Mouse (Mus musculus) lung, adult 18-20 months (tissue): ENCODE data around the gene 2610001J05Rik.
"Not testable (repeated sequence)": the region's sequence is repeated elsewhere in the genome, so short reads cannot be mapped to it uniquely, and the experiment has no call there.

Experiments used
- DNase-seq, 2 experiments: peaks; one replicate each; pipeline ENCODE4 v3.0.0; 2022; ENCODE audit warnings: mixed read lengths in 2 of 2

The 2610001J05Rik gene

DNA sequence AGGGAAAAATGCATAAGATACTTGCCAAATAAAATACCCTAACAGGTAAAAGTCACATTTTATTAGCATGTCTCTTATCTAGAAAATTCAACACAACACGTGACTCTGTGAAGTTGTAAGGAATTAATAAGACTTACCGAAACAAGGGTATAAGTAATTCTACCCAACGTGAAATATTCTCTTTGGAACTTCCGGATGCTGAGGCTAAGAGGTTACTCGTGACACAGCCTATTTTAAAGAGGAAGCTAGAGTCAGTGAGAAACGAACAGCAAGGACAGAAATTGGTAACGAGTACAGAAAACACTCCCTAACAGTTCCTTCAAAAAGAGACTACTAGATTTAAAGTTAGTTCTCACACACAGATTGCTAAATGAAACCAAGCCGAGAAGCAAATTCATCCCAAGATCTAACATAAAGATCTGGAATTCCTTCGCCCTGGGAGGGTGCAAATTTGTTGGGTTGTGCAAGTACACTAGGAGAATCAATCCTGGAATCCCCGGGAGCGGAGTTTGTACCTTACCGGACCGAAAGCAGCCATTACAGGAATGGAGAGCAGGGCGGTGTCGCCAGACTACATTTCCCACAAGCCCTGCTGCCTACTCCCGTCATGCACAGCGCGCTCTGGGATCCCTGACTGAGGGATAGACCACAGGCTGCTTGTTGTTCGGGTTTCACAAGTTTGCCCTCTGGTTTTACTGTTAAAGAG lies at the start of gene 2610001J05Rik:
Gene 2610001J05Rik (minus strand): TSS at position 600 of the 706 bp plus-strand sequence.
- DNase-seq = peak; percentile 92 to 94

DNA sequence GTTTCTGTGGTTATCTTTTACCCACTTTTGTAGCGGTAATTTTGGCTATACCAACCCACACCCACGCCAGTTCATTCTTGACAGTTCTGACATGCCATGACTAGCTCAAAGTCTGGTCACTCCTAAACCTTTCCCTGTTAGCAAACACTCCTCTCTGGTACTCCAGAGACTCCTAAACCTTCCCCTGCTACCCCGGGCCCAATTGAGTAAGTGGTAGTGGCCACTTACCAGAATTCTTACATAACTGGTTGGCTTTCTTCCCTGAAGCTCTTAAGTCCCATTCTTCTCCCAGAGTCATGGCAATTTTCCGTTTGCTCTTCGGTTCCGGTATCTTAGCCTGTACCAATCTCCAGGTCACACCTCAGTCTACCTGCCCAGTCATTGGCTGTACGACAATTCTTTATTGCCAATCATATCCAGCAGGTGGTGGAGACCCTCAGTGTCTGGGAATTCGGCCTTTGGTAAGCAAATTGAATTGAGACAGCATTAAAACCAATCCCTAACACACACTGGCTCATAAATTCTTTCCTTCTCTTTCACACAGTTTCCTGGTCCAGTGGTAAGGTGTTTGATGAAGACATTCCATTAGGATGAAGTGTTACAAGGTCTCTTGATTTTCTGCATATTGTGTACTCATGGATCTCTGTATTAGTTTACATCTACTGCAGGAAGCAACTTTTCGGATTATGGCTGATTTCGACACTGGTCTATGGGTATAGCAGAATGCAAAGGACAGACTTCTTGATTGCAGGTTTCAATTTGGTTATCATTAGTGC lies 38.6 kb upstream of the 2610001J05Rik start:
- DNase-seq = peak; percentile 58 to 77

DNA sequence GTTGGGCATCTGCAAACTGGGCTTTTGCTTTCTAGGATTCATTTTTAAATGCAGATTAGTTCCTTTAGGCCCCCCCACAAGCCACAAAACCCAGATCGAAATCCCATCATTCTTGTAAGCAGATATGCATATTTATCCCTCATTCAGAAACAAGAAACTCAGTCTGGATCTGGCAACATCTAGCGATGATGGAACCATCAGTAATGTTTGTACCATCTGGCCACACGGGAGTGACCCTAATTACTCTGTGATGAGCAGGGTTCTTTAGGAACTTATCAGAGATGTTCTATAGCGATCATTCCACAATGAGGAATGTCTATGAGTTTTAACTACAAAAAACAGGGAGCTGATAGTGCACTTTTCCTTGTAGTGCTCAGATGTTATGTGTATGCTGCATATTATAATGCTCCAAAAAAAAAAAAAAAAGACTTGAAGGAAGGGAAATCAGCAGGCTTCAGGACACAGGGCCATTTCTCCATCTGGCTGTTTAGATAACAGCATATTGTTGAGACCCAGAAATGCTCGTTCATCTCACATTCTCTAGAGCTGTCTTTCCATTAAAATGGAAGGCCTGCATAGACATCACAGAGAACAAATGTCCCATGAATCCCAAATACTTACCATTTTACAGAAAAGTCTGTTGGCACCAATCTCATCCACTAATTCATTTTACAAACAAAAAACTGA lies 31.8 kb upstream of the 2610001J05Rik start:
- DNase-seq = no peak

DNA sequence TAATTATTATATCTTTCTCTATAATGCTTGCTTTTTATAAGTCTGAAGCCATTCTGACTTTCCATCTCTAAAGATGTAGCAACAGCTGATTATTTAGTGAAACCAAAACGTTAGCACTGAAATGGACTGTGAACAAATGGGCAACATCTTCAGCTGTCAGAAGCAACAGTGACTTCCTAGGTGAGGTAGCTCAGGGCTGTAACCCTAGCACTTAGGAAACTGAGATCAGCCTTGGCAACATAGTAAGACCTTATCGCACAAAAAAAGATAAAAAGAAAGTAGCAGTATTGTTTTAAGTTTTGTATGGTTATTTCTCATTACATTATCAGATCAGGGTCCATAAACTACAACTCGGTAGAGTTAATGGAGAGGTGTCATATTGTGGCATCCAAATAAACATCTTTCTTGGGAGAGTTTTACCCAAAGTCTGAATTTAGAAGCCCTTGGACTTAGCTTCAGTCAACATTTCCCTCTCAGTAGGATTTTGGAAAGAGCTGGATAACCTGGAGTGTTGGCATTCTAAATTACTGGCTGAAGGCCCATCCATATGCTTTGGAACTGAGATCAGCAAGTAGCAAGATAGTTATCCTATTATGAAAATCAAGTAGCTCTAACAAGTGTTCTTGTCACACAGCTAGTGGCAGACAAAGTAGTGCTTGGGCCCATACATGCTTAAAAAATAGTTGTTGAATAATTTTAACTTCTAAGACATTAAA lies 13.7 kb upstream of the 2610001J05Rik start:
- DNase-seq = no peak

DNA sequence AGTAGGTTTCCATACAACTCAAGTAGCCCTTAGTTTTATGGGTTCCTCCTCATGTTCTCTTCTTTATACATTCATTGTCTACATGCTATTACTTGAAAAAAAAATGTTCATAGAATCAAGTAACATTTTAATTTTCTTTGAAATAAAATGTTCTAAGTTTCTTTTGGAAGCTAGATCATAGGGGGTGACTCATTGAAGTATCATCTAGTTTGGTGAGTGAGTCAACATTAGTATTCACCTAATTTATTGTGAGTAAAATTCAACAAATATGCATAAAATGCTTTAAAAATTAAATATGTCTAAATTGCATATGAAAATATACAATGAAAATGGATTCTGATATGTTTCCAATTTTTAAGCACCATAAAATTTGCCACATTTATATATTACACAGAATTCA lies 11.6 kb upstream of the 2610001J05Rik start:
- DNase-seq = no peak

DNA sequence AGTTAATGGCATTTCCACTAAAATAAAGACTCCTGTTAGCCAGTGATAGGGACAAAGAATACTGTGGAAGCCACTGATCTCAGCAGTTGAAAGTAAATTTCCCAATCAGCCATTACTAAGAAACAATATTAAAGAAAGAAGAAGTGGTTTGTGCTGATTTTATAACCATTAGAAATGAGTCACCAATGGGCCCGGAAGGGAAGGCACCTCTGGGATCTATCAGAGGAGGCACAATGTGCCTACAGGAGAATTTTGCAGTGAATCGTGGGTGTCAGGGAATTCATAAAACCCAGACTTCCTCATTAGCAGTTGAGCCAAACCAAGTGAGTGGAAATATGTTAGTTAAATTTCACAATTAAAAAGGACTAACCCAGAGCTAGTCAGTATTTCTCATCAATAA lies 2.6 kb upstream of the 2610001J05Rik start:
- DNase-seq = peak; percentile 7 to 10

DNA sequence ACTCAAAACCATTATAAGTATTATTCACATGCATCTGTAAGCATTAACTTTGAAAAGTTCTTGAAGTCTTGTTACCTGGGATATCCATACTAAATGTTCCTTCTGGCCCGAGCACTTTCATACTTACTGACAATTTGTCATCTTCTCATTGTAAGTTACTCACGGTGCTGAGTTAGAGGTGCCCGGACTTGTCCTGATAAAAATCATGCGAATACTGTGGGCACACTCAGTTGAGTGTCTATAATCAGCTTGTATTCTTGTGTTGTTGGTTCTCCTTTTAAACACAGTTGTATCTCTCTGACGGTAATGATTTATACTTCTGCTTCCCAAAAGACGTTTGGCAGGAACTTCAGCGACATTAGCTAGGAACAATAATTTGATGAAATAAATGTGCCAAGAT lies 758 bp upstream of the 2610001J05Rik start:
- DNase-seq = no peak

DNA sequence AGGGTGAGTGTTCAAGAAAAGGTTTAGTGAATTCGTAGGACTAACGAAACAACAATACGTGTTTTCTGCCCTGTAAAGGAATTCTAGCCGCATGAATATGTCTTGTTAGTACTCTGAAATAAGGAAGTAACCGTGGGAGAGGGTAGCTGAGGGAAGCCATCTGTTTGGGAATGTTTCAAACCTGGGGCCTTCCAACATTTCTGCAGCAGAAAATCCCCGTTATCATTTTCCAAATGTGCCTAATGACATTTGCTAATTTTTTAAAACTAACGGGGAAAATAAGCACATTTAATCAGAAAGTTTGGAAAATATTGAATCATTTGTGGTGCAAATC lies 274 bp upstream of the 2610001J05Rik start:
- no peak for DNase-seq

DNA sequence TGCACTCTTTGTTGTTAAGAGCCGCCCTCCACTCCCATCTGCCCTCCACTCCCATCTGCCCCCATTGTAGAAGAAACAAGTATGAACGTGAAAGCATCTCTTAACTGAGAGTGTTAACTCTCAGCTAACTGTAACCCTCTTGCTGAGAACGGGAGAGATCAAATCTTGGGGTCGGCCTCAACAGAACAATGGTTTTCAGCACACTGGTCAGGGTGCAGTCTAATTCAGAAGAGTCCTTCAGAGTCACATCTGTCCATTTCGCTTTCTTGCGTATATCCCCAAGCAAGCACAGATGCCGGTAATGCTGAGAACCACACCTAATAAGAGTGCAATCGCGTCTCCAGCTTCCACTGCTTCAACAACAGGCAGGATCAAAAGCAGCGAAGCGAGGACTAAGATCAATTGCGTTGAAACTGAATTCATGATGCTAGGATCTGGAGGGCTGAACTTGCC lies 1.0 kb downstream of the 2610001J05Rik start:
- DNase-seq = no peak

DNA sequence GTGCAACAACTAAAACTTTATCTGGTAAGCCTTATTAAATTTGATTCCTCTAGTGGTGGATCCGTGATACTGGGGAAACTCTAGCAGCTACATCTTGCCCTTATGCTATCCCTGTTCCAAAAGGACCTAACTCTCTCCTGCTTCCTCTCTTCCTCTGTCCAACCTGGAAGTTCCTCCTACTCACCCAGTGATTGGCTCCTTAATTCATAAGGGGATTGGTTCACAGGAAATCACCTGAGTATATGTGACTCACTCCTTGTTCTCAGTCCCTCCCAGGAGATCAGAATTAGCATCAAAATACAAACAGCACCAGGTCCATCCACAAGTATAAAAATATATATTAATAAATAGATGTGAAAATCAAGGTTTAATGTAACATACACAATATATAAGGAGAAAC lies 10.7 kb downstream of the 2610001J05Rik start:
- no peak for DNase-seq

DNA sequence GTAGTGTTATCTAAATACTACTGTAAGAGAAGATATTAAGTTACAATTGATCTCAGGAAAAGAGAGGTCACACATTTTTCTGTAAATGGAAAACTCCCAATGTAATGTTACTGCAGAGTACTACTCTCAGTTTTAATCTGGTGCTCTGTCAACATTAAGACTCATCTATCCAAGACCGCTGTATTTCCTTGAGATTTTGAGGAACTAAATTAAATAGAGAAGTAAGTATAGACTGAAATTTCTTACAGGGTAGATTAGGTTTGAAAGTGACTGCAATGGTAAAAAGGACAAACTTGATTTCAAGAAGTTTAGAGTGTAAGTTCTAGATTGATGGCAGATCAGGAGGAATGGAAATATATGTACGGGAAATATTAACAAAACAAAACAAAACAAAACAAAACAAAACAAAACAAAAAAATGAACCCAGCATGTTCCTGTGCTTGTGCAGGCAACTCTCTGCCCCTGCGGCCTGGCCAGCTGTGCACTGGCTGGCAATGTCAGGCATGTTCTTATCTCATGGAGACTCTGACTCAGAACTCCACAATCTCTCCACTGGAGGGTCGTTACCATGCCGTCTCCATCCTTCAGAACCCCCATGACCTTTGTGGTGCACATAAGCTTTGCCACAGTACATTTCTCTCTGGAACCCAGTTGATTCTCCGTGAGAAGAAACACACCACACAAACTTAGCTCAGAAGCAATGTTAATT lies 11.3 kb downstream of the 2610001J05Rik start:
- DNase-seq = no peak

DNA sequence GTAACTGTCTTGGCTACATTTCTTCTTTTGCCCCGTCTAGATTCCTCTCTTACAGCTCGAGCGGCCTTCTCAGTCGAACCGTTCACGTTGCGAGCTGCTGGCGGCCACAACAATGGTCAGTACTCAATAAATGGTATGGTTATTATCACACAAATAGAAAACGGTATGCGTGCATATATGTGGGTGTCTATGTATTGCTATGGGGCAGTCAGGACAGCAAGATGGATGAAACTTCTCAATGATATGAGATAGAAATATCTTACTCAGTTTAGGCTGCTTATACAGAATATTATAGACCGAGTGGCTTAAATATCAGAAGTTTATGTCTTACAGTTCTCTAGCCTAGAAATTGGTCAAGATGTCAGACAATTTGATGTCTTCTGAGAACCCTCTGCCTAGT lies 17.1 kb downstream of the 2610001J05Rik start:
- DNase-seq = no peak

DNA sequence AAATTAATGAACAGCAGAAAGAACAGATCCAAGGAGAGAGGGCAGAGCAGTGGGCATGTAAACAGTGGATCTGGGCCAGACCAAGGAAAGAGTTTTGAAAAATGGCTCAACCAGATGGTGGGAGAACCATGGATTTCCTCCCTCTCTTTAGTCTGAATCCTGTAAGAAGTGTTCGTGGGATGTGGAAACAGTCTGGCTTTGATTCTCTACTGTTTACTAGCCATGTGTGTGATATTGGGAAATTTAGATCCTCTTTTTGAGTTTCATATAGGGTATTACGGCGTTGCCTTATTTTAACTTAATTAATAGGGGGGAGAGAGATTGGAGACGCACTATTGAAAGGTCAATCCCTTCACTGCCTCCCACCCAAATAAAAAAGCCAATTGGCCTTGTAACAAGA lies 18.1 kb downstream of the 2610001J05Rik start:
- DNase-seq = no peak

DNA sequence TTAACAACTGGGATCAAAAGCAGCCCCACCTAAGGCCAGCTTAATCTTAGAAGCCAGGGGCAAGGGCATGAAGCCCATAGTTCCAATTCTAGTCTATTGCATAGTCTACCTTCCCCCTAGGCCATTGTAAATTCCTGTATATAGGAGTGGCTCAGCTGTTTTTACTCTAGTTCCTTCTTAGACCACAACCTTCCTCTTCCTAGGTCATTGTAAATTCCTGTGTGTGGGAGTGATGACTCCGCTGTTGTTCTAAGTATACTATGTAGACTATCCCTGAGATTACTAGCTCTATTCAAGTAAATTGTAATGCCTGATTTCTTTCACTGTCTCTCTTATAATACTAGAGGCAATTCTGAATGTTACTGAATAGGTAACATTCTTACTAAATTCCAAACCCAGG lies 25.3 kb downstream of the 2610001J05Rik start:
- DNase-seq = not testable (repeated sequence)

DNA sequence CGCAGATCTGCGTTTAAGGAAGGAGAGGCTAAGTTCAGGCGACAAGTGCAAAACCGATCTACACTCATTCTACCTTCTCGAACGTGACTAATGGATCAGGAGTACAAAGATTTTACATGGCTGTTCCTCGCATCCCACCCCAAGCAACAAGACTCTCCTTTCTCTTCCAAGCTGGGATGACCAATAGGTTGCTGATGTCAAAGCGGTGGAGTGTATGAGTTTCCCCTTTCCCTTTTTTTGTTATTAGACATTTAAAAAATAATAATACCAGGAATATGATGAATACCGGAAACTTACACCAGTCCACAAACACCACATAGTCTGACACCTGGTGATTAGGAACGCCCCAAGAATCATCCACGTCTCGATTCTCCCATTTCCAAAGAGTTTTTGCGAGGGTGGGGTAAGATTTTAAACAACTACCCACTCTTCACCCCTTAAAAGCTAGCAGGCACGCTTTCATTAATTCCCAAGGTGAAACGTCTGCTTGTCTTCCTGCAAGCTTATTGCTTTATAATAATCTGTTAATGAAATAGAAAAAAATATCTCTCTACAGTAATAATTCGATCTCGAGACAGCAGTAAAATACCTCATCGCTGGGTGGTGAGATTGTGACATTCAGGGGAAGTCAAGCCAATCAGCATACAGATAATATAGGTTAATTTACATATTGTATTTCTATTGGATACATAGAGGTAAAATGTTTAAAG lies 31.8 kb downstream of the 2610001J05Rik start, which contains the start of gene Gpr85:
Gene Gpr85 (minus strand): TSS at position 598 of the 710 bp plus-strand sequence.
- DNase-seq = no peak

DNA sequence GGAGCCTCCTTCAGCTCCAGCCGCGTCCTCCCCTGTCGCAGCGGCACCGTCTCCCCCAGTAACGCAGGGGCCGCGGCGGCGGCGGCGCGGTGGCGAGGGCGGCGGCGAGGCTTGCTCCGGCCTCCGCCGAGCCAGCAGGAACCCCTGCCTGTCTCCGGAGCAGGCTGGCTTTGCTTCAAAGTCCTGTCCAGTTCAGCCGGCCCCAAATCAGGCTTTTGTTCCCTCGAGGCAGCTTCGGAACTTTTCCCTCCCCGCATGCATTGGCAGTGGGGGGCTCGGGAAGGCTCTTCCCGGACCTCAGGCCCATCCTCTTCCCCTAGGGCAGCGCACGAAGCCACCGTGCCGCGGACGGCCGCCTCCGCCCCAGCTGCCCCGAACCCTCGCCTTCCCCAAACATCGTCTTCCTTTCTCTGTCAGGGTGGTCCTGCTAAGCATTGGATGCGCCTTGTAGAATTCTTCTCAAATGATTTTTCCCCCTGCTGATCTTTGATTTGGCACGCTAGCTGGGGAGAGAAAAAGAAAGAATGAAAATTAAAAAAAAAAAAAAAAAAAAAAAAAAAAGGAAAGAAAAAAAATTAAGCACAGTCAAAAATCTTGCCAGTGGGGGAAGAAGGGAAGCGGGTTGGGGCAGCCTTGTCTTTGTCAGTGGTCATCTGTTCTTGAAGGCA lies 32.5 kb downstream of the 2610001J05Rik start:
- DNase-seq = peak; percentile 58

DNA sequence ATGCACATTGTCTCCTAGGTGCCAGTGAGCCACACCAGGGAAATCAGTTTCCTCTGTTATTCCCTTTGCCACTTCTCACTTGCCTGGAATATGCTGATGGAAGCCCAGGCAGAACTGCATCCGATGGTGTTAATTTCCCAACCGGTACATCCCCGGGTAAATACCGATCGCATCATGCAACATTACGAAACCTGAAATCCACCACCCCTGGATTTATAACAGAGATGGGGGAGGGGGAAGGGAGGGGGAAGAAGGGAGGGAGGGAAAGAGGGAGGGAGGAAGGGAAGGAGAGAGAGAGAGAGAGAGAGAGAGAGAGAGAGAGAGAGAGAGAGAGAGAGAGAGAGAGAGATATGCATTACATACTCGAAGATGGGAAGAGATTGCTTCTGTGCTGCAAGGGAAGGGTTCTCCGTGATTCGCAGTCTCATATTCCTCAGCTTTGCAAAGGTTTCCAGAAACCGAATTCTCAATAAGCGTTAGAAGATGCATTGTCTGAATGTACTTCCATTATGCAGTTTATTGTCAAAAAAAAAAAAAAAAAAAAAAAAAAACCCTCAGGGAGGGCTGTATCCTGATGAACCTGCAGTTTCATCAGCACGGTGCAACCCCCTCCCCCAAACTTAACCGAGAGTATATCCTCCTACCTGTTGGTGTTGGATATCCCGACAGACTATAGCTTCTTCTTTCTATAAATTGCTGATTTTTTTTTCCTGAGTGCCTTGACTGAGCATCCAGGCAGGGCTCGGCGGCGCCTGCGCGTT lies 33.2 kb downstream of the 2610001J05Rik start:
- no peak for DNase-seq

DNA sequence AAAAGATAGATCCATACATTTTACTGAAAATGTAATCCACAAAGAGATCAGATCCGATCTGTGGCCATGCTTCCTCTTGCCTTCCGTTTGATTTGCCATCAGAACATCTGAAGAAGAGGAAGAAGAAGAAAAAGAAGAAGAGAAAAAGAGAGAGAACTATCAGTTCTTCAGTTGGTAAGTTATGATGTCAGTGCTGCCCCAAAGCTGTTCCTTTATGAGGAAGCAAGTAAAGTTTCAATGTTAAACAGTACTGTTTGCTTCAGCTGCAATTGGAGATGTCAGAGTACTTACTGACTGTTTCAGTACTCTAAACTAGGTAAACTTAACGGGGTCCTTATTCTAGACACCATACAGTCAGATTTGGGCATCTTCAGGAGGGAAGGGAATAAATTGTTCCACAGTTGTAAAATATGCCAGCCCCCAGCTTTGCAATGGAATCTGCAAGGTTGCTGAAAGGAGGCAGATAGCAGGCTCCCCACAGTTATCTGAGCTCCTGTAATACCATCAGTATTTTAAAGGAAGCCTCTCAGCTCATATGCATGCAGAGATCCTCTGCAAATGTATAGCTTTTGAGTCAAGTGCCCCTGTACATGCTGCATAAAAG lies 34.2 kb downstream of the 2610001J05Rik start:
- DNase-seq = no peak

DNA sequence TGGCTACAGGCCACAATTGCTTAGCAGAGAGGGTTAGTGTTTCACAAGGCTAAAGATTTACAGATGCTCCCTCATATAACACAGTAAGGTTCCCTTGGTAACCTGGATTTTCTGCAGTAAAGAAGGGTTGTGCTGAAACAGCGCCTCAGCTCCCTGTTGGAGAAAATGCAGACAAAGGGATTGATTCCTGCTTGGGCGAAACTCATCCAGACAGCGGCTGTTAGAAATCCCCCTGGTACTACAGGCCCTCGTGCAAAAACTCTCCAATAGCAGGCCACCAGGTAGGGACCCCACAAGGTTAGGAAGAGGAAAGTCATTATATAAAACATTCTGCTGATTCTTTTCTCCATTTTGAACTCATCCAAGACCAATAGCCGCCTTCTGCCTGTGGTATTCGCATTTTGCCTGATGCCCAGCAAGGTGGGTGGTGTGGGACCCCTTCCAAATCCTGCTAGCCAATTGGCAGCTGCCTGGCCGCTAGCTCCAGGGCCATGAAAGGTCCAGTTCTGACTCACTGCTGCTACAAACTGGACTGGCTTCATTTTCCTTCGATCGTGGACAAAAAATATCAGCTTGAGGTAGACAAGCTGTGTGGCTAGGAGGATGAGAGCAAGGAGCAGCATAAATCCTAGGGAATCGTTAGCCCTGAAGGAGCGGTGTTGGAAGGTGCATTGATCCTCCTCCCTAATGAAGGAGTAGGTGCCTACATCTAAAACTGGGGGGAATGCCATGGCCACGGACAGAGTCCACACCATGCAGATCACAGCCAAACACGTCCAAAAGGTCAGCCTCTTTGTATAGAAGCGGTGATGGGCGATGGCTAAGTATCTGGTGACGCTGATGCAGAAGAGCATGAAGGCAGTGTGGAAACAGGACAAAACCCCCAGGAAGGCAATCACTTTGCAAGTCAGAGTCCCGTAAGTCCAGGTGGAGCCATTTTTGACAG lies 35.3 kb downstream of the 2610001J05Rik start:
- DNase-seq = no peak
